Mouse (Mus musculus) kidney, embryonic 14.5 days (tissue): ENCODE data around the gene Zmym3. TPM values are rescaled to one million over a fixed set of nuclear protein-coding genes. Genes with fewer than 3 reads are reported as not detected.
A peak's percentile ranks its signal among the peaks of the same experiment; 100 is the strongest.

Experiments used
- ATAC-seq: fragments of 200-750 bp; cut with Nextera tagmentation; 2 replicates; pipeline ENCODE4 v1.8.0; 2017; ENCODE audit warnings: moderate number of reproducible peaks, mild to moderate bottlenecking, moderate TSS enrichment, moderate library complexity; ENCODE audit not compliant: low FRiP score, low TSS enrichment
- H3K27ac ChIP-seq: fragments of 300-500 bp; sonication (generic); 2 replicates; pipeline ENCODE4 v1.5.1; 2014; ENCODE audit warnings: low read depth, mild to moderate bottlenecking, low read length, moderate library complexity, mixed read lengths
- H3K27me3 ChIP-seq: fragments of 300-500 bp; sonication (generic); 2 replicates; pipeline ENCODE4 v1.6.1; 2014; ENCODE audit warnings: mild to moderate bottlenecking, low read length; ENCODE audit not compliant: control insufficient read depth, insufficient read depth
- H3K36me3 ChIP-seq: fragments of 300-500 bp; sonication (generic); 2 replicates; pipeline ENCODE4 v1.6.1; 2014; ENCODE audit warnings: low read length, mixed read lengths; ENCODE audit not compliant: control insufficient read depth, insufficient read depth
- H3K4me1 ChIP-seq: fragments of 300-500 bp; sonication (generic); 2 replicates; pipeline ENCODE4 v1.6.1; 2014; ENCODE audit warnings: low read length, mixed read lengths; ENCODE audit not compliant: control insufficient read depth, insufficient read depth
- H3K4me2 ChIP-seq: fragments of 300-500 bp; sonication (generic); replicated peaks from 2 replicates; pipeline ENCODE4 v1.6.1; 2014; ENCODE audit warnings: low read depth, mild to moderate bottlenecking, low read length
- H3K4me3 ChIP-seq: fragments of 300-500 bp; sonication (generic); 2 replicates; pipeline ENCODE4 v1.5.1; 2014; ENCODE audit warnings: mild to moderate bottlenecking, low read length
- H3K9ac ChIP-seq: fragments of 300-500 bp; sonication (generic); 2 replicates; pipeline ENCODE4 v1.6.1; 2014; ENCODE audit warnings: low read depth, mild to moderate bottlenecking, low read length, moderate library complexity
- H3K9me3 ChIP-seq: fragments of 300-500 bp; sonication (generic); 2 replicates; pipeline ENCODE4 v1.6.1; 2016; ENCODE audit warnings: low read length; ENCODE audit not compliant: control insufficient read depth
- WGBS: fragments of 180-500 bp; shearing (Covaris S2); extraction: QIAGEN DNeasy Blood & Tissue Kit; methylation state at CpG from one replicate; pipeline ENCODE4 v1.1.7; 2014; 5-methylcytosine and 5-hydroxymethylcytosine counted together
- polyA plus RNA-seq: library from polyadenylated mRNA; unstranded; fragments of >200 nt; fragmentation: Nextera tagmentation; extraction: Ambion mirVana; gene quantifications from 2 replicates; pipeline ENCODE4 v1.2.1, GENCODE M21; 2014

The Zmym3 gene
- polyA plus RNA-seq, 1 experiment from 2014 or later = 32.0 TPM

DNA sequence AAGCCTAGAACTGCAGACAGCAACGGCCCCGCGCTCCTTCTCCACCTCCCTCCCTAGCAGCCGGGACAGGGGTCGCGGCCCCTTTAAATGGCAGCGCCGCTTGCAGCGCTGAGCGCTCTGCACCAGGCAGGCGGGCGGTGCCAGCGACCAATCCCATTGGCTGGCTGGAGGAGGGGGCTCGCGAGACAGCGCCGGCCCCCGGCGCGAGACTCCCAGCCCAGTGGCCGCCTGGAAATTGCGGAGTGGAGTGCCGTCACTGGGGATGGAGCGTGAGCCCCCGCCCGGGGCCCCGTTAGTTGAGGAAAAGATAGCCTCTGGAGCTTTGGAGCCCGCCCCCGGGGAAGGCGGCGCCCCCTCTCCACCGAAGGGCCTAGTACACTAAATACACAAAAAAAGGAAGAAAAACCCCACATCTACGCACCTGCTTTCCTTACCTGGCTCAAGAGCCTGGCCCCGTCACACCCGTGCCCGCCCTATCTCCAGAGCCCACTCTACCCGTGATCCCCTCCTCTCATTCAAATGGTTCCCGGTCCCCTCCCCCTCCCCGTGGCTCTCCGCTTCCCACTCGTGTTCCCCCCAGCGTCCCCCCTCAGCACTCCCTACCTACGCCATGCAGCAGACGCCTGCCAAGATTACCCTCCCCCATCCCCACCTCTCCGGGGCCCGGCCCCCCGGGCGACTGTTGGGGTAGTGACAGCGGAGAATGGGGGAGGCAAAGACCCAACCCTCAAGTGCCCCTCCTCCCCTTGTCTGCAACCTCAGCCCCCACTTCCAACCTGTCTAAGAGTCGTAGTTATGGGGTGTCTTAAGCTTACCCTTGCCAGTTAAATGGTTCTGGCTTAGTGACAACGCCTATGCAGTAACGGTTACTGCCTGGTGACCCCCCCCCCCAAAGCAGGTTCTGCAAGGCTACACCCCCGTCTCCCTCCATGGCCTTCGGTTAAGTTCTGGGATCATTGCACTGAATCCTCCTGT lies 637 bp downstream of the Zmym3 start:
- Histone ChIP-seq H3K27ac (peak overlapping the region; percentile 26; the same call in 1 of the 2 replicates), H3K27me3 (no peaks in the 10 kb centered on the region), H3K9me3 (no peaks in the 10 kb centered on the region), H3K4me3 (peak overlapping the region; percentile 58), H3K9ac (peak overlapping the region; percentile 58), H3K36me3 (peaks cover 3% of the 10 kb centered on the region; the same call in 1 of the 2 replicates), H3K4me2 (peak overlapping the region; percentile 50), H3K4me1 (0 out of 2 replicates have a peak, but pooled peaks cover 3% of the 10 kb centered on the region)
- peak; percentile 96 for ATAC-seq
- WGBS = 22% methylated on average over 53 of the region's 54 CpGs

DNA sequence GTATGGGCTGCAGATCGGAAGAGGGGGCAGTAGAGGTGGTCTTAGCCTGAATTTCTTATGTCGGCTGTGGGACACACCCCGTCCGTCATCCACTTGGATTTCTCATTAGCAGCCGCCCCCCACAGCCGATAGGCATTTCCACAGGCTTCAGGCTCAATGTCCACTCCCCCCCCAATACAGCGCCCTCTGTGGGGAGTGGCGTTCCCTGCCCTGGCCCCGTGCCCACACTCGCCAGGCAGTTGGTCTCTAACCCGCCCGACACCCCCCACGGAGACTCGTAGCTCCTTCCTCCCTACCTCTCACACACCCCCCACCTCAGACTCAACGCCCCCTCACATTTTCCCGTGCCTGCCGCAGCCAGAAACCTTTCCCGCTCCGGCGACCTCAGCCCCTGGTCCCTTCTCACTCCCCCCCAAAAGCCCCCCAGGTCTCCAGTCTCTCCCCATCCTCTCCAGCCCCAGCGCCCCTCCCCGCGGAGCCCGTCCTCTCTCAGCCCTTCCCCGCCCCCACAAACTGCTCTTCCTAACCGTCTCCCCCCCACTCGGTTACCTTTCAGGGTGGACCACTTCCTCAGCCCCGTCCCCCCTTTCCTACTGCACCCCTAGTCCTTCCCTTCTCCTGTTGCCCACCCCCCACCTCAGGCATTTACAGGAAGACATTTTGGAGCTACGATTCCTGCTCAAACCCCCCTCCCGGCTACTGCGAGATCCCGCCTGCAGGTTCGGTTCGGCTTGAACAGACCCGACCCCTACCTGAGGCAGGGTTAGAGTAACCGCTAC lies 1.5 kb downstream of the Zmym3 start:
- H3K4me1 ChIP-seq = 0 out of 2 replicates have a peak, but pooled peaks cover 3% of the 10 kb centered on the region
- H3K36me3 ChIP-seq = peaks cover 3% of the 10 kb centered on the region; the same call in 1 of the 2 replicates
- no peaks in the 10 kb centered on the region for H3K27me3 ChIP-seq
- H3K9me3 ChIP-seq = no peaks in the 10 kb centered on the region
- peak; percentile 54 for ATAC-seq
- WGBS = 29% methylated on average over 35 of the region's 36 CpGs
- peak overlapping the region; percentile 26; the same call in 1 of the 2 replicates for H3K27ac ChIP-seq
- H3K4me2 ChIP-seq = peak overlapping the region; percentile 49
- peak overlapping the region; percentile 58 for H3K9ac ChIP-seq
- peak overlapping the region; percentile 58 for H3K4me3 ChIP-seq

DNA sequence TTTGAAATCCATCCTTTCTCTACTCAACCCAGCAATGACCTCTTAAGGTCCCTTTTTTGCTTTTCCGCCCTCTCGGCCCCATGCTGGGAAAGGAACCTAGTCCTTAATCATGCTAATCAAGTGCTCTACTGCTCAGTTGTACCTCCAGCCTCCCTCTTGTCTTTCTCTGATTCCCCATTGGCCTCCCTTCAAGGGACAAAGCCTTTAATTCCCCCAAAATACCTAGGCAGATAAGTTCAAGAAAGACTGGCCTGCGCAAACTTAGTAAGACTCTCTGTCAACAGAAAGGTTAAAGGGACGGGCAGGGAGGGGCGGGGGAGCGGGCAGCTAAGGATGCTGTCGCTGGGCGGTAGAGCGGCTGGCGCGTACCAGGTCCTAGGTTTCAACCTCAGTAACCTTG lies 24.2 kb downstream of the Zmym3 start:
- Histone ChIP-seq H3K9me3 (no peaks in the 10 kb centered on the region), H3K36me3 (no peaks in the 10 kb centered on the region), H3K4me2 (no peak overlapping the region; the same call in 1 of the 2 replicates), H3K9ac (no peak overlapping the region), H3K27ac (no peak overlapping the region), H3K27me3 (peaks cover 8% of the 10 kb centered on the region; the same call in 1 of the 2 replicates), H3K4me1 (no peaks in the 10 kb centered on the region), H3K4me3 (no peak overlapping the region)
- no peak for ATAC-seq
- WGBS = 28% methylated on average over 11 of the region's 11 CpGs

DNA sequence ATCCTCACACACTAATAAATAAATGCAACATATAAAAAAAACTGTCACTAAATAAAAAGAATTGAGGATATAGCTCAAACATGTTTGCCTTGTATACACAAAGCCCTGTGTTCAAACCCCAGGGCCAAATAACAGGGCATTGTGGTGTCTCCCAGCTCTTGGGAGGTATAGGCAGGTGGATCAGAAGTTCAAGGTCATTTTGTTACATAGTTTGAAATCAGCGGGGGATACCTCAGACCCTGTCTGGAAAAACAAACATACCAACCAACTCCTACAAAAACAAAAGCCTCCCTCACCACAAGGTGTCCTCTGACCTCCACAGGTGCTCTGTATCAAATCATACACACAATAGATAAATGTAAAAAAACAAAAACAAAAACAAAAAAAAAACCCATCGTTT lies 26.3 kb downstream of the Zmym3 start:
- Histone ChIP-seq H3K27ac (no peak overlapping the region), H3K27me3 (peaks cover 8% of the 10 kb centered on the region; the same call in 1 of the 2 replicates), H3K4me1 (no peaks in the 10 kb centered on the region), H3K9ac (no peak overlapping the region), H3K9me3 (no peaks in the 10 kb centered on the region), H3K4me3 (no peak overlapping the region), H3K4me2 (no peak overlapping the region), H3K36me3 (no peaks in the 10 kb centered on the region)
- 41% methylated on average over 2 of the region's 2 CpGs for WGBS
- ATAC-seq = no peak

DNA sequence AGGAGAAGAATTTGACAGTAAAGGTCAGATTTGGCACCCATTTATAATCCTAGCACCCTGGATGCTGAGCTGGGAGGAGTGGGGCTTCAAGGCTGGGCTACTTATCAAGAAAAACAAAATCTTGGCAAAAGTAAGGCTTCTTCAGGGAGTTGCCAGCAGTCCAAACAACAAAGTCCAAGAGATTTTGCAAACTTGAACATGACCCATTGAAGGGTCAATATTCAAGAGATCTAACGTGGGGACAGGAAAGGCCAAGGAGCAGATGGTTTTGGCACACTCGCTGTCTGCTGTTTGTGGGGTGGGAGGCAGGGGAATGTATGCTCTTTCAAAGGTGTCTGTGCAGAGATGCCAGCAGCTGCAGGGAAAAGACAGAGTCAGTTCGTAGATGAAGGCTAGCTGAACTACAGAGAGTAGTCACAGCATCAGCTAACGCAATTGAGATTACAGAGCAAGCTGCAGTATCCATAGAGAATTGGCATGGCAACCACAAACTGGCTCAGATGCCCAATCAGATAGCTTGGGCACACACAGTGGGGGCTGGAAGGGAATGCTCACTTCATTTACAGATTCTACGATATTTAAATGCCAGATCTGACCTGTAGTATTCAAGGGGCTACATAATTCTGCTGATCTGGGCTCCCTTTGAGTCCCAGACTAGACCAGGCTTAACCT lies 31.6 kb downstream of the Zmym3 start:
- Histone ChIP-seq H3K4me1 (no peaks in the 10 kb centered on the region), H3K4me2 (no peak overlapping the region), H3K36me3 (no peaks in the 10 kb centered on the region), H3K27me3 (peaks cover 7% of the 10 kb centered on the region), H3K9me3 (no peaks in the 10 kb centered on the region), H3K4me3 (no peak overlapping the region), H3K9ac (no peak overlapping the region), H3K27ac (no peak overlapping the region)
- WGBS = 73% methylated on average over 5 of the region's 5 CpGs
- ATAC-seq = no peak

DNA sequence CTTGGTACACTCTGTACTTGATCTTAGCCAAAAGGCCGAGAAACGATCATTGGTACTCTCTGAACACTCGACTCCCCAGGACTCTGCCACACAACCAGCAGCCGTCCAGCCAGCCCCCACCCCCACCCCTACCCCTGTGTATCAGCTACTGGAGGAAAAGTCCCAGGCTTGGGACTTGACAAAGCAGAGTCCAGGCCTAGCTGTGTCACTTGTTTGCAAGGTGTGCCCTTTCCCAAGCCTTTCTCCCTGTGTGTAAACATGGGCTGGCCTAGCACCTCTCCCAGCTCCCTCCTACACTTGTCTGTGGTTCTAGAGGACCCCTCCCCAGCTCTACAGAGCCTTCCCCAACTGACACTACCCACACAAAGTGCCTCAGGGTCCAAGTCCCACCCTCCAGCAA lies 34.4 kb downstream of the Zmym3 start:
- no peak overlapping the region for H3K27ac ChIP-seq
- no peak overlapping the region for H3K4me3 ChIP-seq
- no peak overlapping the region for H3K9ac ChIP-seq
- H3K4me1 ChIP-seq = no peaks in the 10 kb centered on the region
- peaks cover 25% of the 10 kb centered on the region for H3K27me3 ChIP-seq
- H3K4me2 ChIP-seq = no peak overlapping the region
- no peak for ATAC-seq
- 51% methylated on average over 4 of the region's 4 CpGs for WGBS
- no peaks in the 10 kb centered on the region for H3K9me3 ChIP-seq
- no peaks in the 10 kb centered on the region for H3K36me3 ChIP-seq

DNA sequence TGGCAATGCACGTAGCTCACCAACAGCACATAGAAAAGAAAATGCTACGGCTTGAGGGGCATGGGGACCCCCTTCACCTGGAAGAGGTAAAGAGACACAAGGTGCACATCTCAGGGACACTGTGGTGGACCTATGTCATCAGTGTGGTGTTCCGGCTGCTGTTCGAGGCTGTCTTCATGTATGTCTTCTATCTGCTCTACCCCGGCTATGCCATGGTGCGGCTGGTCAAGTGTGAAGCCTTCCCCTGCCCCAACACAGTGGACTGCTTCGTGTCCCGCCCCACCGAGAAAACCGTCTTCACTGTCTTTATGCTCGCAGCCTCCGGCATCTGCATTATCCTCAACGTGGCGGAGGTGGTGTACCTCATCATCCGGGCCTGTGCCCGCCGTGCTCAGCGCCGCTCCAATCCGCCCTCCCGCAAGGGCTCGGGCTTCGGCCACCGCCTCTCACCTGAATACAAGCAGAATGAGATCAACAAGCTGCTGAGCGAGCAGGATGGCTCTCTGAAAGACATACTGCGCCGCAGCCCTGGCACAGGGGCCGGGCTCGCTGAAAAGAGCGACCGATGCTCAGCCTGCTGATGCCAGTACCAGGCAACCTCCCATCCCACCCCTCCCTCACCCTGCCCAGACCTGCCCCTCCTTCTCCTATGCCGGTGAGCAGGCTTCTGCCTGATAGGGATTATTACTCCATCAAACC lies 36.1 kb downstream of the Zmym3 start:
- peaks cover 25% of the 10 kb centered on the region for H3K27me3 ChIP-seq
- 34% methylated on average over 32 of the region's 32 CpGs for WGBS
- no peaks in the 10 kb centered on the region for H3K9me3 ChIP-seq
- peak overlapping the region; percentile 11; the same call in 1 of the 2 replicates for H3K4me3 ChIP-seq
- H3K27ac ChIP-seq = no peak overlapping the region
- H3K36me3 ChIP-seq = no peaks in the 10 kb centered on the region
- no peaks in the 10 kb centered on the region for H3K4me1 ChIP-seq
- H3K9ac ChIP-seq = no peak overlapping the region
- peak; percentile 20; the same call in 1 of the 2 replicates for ATAC-seq
- peak overlapping the region; percentile 24 for H3K4me2 ChIP-seq

DNA sequence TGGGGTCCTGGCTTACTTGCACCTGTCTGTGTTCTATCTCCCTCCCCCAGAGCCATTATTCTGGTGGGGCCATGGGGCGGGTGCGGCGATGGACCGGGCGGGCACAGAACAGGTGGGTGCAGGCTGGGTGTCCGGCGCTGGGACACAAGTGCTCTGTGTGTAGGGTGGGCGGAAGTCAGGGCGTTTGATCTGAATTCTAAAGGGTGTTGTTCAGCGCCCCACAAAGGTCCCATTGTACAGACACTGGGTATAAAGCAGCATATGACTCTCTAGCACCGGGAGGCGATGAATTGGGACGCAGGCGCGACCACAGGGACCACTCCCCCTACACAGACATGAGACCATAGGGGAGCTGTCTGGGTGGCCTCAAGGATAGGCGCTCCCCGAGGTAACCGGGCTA lies 37.2 kb downstream of the Zmym3 start:
- Histone ChIP-seq H3K4me2 (no peak overlapping the region), H3K9ac (no peak overlapping the region), H3K4me3 (no peak overlapping the region), H3K27ac (no peak overlapping the region), H3K27me3 (peaks cover 25% of the 10 kb centered on the region), H3K9me3 (no peaks in the 10 kb centered on the region), H3K36me3 (no peaks in the 10 kb centered on the region), H3K4me1 (no peaks in the 10 kb centered on the region)
- no peak for ATAC-seq
- WGBS = 33% methylated on average over 16 of the region's 18 CpGs
